Mouse (Mus musculus): Measurements from ENCODE around the gene Cadm2. TPM values are rescaled to one million over a fixed set of nuclear protein-coding genes. Genes with fewer than 3 reads are reported as not detected.

The Cadm2 gene
- polyA plus RNA-seq, 1 experiment from 2014 or later = 9.2 TPM

DNA sequence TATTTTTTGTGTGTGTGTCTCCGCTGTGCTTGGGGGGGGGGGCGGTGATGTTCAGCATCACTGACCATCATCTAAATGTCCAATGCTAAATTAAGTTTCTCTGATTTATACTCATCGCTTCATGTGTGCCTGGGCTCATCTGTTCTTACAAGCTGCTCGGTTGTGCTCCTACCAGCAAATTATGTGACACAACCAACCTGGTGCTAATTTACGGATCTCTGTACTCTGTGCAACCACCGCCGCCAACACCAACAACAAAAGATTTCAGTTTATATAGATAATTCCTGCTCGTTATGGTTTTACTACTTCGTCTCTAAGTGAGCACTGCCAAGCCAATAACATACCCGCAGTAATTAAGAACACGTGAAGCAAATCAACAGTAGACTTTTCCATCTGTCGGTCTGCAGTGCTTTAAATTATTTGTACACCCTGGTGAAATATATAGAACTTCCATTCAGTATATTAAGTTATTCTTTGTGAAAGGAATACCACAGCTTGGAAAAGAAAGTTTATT, 700.8 kb downstream of the Cadm2 start:
- Histone ChIP-seq H3K4me1 (no peaks in the 10 kb centered on the region), H3K4me2 (replicated peaks) (no peak overlapping the region), H3K9ac (replicated peaks) (no peak overlapping the region), H3K27me3 (no peaks in the 10 kb centered on the region), H3K4me3 (no peak overlapping the region), H3K36me3 (no peaks in the 10 kb centered on the region), H3K27ac (replicated peaks) (no peak overlapping the region), H3K9me3 (no peaks in the 10 kb centered on the region)
- 94% methylated on average over 12 of the region's 12 CpGs for whole genome bisulfite sequencing
- ATAC-seq (ENCODE audit: low FRiP score, low read depth) = no peak

DNA sequence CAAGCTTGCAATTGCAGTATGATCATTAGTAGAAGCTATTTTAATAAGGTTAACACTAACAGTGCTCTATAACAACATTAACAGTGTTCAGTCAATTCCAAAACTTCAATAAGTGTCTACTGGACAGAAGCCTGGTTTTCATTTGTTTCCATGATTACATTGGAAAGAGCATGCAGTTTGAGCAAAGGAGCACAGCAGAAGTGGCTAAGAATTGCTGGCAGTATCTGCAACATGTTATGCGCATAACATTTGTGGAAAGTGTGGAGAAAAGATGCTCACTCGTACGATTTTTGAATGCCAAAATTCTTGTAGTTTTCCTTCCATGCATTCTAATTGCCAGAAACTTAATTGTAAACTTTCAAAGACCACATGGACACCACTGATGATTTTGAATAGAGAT, 718.9 kb downstream of the Cadm2 start:
- no peaks in the 10 kb centered on the region for H3K9me3 ChIP-seq
- no peaks in the 10 kb centered on the region for H3K27me3 ChIP-seq
- H3K27ac ChIP-seq (replicated peaks) = no peak overlapping the region
- H3K9ac ChIP-seq (replicated peaks) = no peak overlapping the region
- WGBS = 85% methylated on average over 3 of the region's 3 CpGs
- no peaks in the 10 kb centered on the region for H3K4me1 ChIP-seq
- no peak overlapping the region for H3K4me2 ChIP-seq (replicated peaks)
- no peak overlapping the region for H3K4me3 ChIP-seq
- H3K36me3 ChIP-seq = no peaks in the 10 kb centered on the region
- no peak for ATAC-seq (ENCODE audit: low FRiP score, low read depth)

DNA sequence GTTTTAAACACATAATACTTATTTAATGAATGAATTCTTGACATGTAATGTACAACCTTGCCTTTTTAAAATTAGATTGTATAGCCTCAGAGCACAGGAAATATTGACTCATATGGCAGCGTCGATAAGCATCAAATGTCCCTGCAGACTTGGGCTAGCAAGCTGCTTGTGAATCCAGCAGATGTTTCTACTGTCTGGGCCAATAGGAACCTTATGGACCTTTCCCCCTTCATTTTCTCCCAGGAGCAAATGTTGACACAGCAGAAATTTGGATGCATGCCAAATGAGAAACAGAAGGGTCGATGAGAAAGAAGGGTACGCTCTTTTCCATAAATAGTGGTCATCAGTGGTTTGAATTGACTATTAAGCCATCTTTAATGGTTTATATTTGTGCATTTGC, 720.0 kb downstream of the Cadm2 start:
- Histone ChIP-seq H3K9ac (replicated peaks) (no peak overlapping the region), H3K27me3 (no peaks in the 10 kb centered on the region), H3K4me3 (no peak overlapping the region), H3K4me1 (no peaks in the 10 kb centered on the region), H3K27ac (replicated peaks) (no peak overlapping the region), H3K9me3 (no peaks in the 10 kb centered on the region), H3K36me3 (no peaks in the 10 kb centered on the region), H3K4me2 (replicated peaks) (no peak overlapping the region)
- 61% methylated on average over 4 of the region's 4 CpGs for whole genome bisulfite sequencing
- peak; percentile 64 for ATAC-seq (ENCODE audit: low FRiP score, low read depth)

DNA sequence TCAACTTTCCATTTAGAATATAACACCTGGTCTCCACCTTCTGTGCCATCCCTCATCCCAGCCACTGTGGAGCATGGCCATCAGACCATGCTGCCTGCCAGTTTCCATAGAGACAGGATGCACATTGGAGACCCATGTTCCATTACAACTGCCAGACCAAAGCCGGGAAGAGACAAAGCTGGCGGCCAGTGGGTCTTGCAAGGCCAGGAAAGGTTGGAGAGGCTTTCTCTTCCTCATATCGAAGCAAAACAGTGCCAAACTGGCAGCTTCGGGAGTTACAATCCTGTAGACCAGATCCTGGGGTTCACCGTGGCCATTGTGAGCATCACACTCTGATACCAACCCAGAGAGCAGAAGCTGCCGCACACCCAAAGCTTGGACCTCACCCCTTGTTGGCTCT, 728.3 kb downstream of the Cadm2 start:
- H3K27me3 ChIP-seq = no peaks in the 10 kb centered on the region
- no peaks in the 10 kb centered on the region for H3K4me1 ChIP-seq
- no peaks in the 10 kb centered on the region for H3K36me3 ChIP-seq
- no peaks in the 10 kb centered on the region for H3K9me3 ChIP-seq
- H3K9ac ChIP-seq (replicated peaks) = no peak overlapping the region
- H3K4me2 ChIP-seq (replicated peaks) = no peak overlapping the region
- no peak overlapping the region for H3K27ac ChIP-seq (replicated peaks)
- no peak for ATAC-seq (ENCODE audit: low FRiP score, low read depth)
- no peak overlapping the region for H3K4me3 ChIP-seq
- 89% methylated on average over 6 of the region's 6 CpGs for WGBS

DNA sequence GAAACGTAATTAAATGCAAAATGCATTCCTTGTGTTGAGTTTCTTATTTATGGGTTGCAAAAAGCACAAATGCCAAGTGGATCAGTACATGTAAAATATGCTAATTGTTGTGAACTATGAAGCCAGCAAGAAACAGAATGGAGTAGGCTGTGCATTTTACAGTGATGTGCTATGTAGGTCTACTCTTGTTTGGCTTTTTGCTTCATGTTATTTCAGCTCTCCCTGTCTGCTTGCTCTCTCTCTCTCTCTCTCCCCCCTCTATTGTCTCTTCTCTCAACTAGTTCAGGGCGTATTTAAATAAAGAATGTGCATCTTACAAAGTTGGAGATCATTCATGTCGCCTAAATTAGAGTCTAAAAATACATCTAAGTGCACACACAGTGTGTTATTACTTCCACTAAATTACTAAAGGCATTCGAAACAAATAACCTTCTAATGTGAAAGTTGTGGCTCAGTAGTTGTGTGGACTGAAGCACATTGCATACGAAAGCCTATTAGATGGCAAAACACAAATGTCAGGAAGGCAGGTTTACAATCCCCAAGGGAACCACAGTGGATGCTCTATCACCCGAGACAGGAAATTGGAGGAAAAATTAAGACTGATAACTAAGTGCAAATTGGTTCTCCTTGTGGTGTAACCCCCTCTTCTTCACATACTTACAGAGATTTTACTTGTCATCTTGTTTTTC, 729.0 kb downstream of the Cadm2 start:
- Histone ChIP-seq H3K4me3 (no peak overlapping the region), H3K4me1 (no peaks in the 10 kb centered on the region), H3K9ac (replicated peaks) (no peak overlapping the region), H3K9me3 (no peaks in the 10 kb centered on the region), H3K4me2 (replicated peaks) (no peak overlapping the region), H3K27ac (replicated peaks) (no peak overlapping the region), H3K27me3 (no peaks in the 10 kb centered on the region), H3K36me3 (no peaks in the 10 kb centered on the region)
- no peak for ATAC-seq (ENCODE audit: low FRiP score, low read depth)
- 75% methylated on average over 6 of the region's 6 CpGs for whole genome bisulfite sequencing

DNA sequence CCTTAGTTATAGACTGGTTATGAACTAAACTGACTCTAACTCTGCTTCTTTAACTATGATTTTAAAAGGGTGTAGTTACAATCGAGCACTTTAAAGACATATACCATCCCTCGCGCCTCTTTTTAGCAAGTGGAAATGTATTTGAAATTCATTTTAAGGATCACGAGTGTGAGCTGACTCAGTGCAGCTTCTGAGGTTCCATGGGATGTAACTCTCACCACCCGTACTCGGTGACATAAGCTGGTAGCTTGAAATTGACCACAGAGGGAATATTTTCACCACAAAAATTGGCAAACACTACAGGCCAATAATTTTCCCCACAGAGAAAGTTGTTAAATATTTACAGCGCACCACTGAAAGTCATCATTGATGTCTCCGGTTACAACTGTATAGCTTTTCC, 730.8 kb downstream of the Cadm2 start:
- no peak for ATAC-seq (ENCODE audit: low FRiP score, low read depth)
- Histone ChIP-seq H3K4me2 (replicated peaks) (no peak overlapping the region), H3K9me3 (no peaks in the 10 kb centered on the region), H3K27ac (replicated peaks) (no peak overlapping the region), H3K4me3 (no peak overlapping the region), H3K4me1 (no peaks in the 10 kb centered on the region), H3K27me3 (no peaks in the 10 kb centered on the region), H3K36me3 (no peaks in the 10 kb centered on the region), H3K9ac (replicated peaks) (no peak overlapping the region)
- WGBS = 91% methylated on average over 8 of the region's 8 CpGs

DNA sequence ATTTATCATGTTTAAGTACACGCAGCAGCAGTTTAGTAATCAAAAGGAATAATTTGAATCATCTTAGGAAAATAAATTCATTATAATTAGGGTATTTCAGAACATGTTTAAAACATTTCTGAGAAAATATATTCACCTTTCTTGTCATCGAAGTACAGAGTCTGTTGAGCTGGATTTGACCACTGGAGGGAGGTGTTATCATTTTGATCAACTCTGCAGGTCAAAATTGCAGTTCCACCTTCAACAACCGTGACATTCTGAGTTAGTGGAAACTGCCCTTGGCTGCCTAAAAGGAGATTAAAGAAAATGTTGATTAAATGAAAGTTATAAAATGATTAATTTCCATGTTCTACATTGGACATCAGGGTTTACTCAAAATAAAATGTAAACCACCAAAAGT, 738.1 kb downstream of the Cadm2 start:
- Histone ChIP-seq H3K36me3 (no peaks in the 10 kb centered on the region), H3K27me3 (no peaks in the 10 kb centered on the region), H3K27ac (replicated peaks) (no peak overlapping the region), H3K4me1 (no peaks in the 10 kb centered on the region), H3K9ac (replicated peaks) (no peak overlapping the region), H3K4me3 (no peak overlapping the region), H3K4me2 (replicated peaks) (no peak overlapping the region), H3K9me3 (no peaks in the 10 kb centered on the region)
- ATAC-seq (ENCODE audit: low FRiP score, low read depth) = no peak
- WGBS = 64% methylated on average over 3 of the region's 3 CpGs

DNA sequence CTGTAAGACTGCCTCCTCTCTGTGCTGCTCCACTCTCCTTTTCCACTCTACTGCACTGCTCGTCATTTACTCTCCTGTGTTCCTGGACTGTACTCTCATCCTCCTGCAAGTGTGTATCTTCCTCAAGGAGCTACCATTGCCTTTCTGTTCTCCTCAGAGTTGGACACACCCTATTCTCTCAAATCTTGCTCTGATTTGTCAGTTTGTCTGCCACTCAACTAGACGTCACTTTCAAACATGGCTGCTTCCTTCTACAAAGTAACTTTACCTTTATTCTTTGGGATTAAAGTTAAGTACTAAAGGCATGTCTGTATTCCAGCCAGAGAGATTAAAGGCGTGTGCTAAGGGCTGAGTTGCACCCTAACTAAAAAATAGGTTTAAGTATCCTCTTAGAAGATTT, 749.5 kb downstream of the Cadm2 start:
- no peak for ATAC-seq (ENCODE audit: low FRiP score, low read depth)
- no peaks in the 10 kb centered on the region for H3K36me3 ChIP-seq
- H3K27me3 ChIP-seq = no peaks in the 10 kb centered on the region
- H3K4me3 ChIP-seq = no peak overlapping the region
- no peak overlapping the region for H3K9ac ChIP-seq (replicated peaks)
- H3K27ac ChIP-seq (replicated peaks) = no peak overlapping the region
- 78% methylated on average over 3 of the region's 3 CpGs for WGBS
- H3K4me2 ChIP-seq (replicated peaks) = no peak overlapping the region
- H3K9me3 ChIP-seq = no peaks in the 10 kb centered on the region
- no peaks in the 10 kb centered on the region for H3K4me1 ChIP-seq

DNA sequence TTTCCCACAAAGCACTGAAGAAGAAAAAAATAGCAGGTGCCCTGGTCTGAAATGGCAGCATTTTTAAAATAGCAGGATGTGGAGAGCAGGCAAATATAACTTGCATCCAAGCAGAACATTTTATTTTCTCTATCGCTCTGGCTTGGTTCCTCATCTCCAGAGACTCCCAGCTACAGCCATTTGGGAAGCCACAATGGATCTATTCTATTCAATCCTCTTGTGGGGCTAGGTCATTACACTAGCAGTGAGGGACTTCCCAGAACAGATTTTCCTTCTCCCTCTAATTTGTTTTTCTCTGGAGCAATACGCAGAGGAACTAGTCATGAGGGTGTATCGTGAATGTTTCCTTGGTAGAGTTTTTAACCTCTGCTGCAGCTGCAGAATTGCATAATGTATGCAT, 769.7 kb downstream of the Cadm2 start:
- H3K4me1 ChIP-seq = no peaks in the 10 kb centered on the region
- no peaks in the 10 kb centered on the region for H3K36me3 ChIP-seq
- 67% methylated on average over 3 of the region's 3 CpGs for WGBS
- H3K27me3 ChIP-seq = no peaks in the 10 kb centered on the region
- ATAC-seq (ENCODE audit: low FRiP score, low read depth) = no peak
- no peak overlapping the region for H3K4me2 ChIP-seq (replicated peaks)
- no peak overlapping the region for H3K9ac ChIP-seq (replicated peaks)
- H3K27ac ChIP-seq (replicated peaks) = no peak overlapping the region
- H3K9me3 ChIP-seq = no peaks in the 10 kb centered on the region
- no peak overlapping the region for H3K4me3 ChIP-seq

DNA sequence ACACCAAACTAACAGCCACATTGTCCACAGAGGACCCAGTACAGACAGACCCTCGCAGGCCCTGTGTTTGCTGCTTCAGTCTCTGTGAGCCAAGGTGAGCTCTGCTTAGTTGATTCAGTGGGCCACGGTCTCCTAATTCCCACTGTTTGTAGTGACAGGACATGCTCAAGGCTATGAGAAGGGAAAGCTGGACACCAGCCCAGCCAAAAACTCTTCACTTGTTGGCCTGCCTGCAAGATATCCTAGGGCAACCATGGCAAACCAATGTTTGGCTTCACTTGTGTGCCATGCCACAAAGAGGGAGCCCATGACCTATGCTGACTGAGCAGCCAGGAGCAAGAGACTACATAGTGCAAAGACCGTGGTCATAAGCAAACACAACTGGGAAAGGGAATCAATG, 795.8 kb downstream of the Cadm2 start:
- Histone ChIP-seq H3K4me3 (no peak overlapping the region), H3K4me2 (replicated peaks) (no peak overlapping the region), H3K9ac (replicated peaks) (no peak overlapping the region), H3K27ac (replicated peaks) (no peak overlapping the region), H3K36me3 (no peaks in the 10 kb centered on the region), H3K27me3 (no peaks in the 10 kb centered on the region), H3K9me3 (no peaks in the 10 kb centered on the region), H3K4me1 (no peaks in the 10 kb centered on the region)
- ATAC-seq (ENCODE audit: low FRiP score, low read depth) = no peak
- 82% methylated on average over 3 of the region's 3 CpGs for WGBS

DNA sequence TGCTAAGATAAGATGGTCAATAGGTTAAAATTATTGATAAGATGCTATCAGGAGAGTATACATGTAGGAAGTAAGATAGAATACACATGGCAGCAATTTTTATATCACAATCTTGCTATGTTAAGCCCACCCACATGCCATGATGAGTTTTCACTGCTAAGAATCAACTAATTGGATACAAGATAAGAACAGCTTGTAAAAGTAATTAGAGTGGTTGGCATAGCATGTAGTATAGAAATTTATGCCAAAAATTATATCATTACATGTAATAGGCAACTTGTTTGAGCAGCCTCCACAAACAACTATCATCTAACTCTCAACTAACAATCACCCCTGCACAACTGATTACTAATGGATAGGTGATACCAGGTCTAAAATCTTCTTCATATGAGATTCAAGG, 809.2 kb downstream of the Cadm2 start:
- Histone ChIP-seq H3K27me3 (no peaks in the 10 kb centered on the region), H3K9me3 (no peaks in the 10 kb centered on the region), H3K4me3 (no peak overlapping the region), H3K4me2 (replicated peaks) (no peak overlapping the region), H3K36me3 (no peaks in the 10 kb centered on the region), H3K4me1 (no peaks in the 10 kb centered on the region), H3K27ac (replicated peaks) (no peak overlapping the region), H3K9ac (replicated peaks) (no peak overlapping the region)
- no peak for ATAC-seq (ENCODE audit: low FRiP score, low read depth)

DNA sequence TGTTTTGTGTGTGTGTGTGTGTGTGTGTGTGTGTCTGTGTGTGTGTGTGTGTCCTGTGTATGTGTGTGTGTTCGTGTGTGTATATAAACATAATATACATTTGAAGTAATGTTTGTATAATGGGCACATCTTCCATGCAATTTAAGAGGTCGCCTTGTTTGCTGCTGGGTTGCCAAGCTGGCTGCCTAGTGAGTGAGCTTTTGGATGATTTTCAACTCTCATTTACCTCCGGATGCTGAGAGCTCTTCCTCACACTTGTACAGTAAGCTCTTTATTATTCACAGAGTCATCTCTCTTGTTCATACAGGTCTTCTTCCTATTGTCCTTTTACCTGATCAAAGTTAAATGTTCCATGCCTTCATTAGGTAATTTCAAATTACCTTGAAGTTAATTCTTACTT, 822.5 kb downstream of the Cadm2 start:
- no peak overlapping the region for H3K4me3 ChIP-seq
- no peaks in the 10 kb centered on the region for H3K9me3 ChIP-seq
- WGBS = 87% methylated on average over 3 of the region's 3 CpGs
- H3K9ac ChIP-seq (replicated peaks) = no peak overlapping the region
- H3K4me1 ChIP-seq = no peaks in the 10 kb centered on the region
- no peaks in the 10 kb centered on the region for H3K27me3 ChIP-seq
- H3K27ac ChIP-seq (replicated peaks) = no peak overlapping the region
- H3K4me2 ChIP-seq (replicated peaks) = no peak overlapping the region
- ATAC-seq (ENCODE audit: low FRiP score, low read depth) = no peak
- no peaks in the 10 kb centered on the region for H3K36me3 ChIP-seq

DNA sequence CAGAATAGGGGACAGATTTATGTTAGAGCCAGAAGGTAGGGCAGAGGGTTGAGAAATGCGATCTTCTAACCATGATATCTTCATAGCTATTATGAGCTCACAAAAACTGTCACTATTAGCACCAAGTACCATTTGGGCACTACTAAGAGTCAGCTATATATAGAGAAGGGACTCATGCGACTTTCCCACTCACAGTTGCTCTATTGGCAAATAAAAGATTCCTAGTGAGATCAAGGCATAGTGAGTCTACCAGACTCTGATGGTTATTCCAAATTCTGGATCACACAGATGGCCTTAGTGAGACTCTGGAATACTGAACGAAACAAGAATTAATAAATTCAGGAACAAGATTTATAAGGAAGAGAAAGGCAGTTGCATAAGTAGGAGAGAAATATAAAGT, 827.6 kb downstream of the Cadm2 start:
- ATAC-seq (ENCODE audit: low FRiP score, low read depth) = no peak

More for the DNA sequence above, 827.6 kb downstream of the Cadm2 start:
- H3K27ac ChIP-seq (replicated peaks) = no peak overlapping the region
- no peaks in the 10 kb centered on the region for H3K27me3 ChIP-seq
- H3K4me2 ChIP-seq (replicated peaks) = no peak overlapping the region
- no peak overlapping the region for H3K9ac ChIP-seq (replicated peaks)
- no peaks in the 10 kb centered on the region for H3K4me1 ChIP-seq
- no peaks in the 10 kb centered on the region for H3K36me3 ChIP-seq
- no peaks in the 10 kb centered on the region for H3K9me3 ChIP-seq
- H3K4me3 ChIP-seq = no peak overlapping the region
- WGBS = 84% methylated on average over 3 of the region's 3 CpGs

Data from midbrain, embryonic 12.5 days (tissue).